Mouse (Mus musculus): Measurements from ENCODE around the gene Elobl. TPM values are rescaled to one million over a fixed set of nuclear protein-coding genes. Genes with fewer than 3 reads are reported as not detected.

Gene Elobl
- polyA plus RNA-seq, 1 experiment from 2014 or later, result not detected

DNA sequence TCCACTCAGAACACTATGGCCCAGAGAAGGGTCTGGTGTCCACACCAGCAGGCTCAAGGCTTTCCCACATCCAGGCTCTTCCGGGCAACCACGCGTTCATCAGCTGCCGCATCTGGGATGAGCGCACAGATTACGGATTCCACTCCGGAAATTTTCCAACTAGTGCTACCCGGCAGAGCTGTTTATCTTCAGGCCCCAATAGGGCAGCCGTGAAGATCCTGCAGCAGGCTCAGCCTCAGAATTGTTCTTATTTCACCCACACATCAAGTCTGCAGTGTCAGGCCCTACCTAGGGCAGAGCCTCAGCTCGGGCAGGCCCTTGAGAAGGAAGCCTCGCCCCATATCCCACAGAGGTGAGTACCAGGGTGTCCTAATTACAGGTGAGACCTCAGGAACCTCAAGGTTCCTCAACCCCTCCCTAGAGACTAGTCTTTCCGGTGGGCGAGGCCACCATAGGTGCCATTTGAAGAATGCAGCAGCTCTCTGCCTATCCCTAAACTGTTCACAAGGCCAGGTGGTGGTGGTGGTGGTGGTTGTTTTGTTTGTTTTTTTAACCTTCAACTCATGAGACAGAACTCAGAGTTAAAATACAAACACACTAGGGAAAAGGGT lies 16.0 kb downstream of the Elobl start:
- WGBS, result 94% methylated on average over 13 of the region's 13 CpGs
- H3K27ac ChIP-seq (replicated peaks), result no peak overlapping the region
- no peak for ATAC-seq (replicated peaks)
- H3K9ac ChIP-seq (replicated peaks), result no peak overlapping the region
- H3K4me1 ChIP-seq, result peaks cover 19% of the 10 kb centered on the region
- no peaks in the 10 kb centered on the region for H3K9me3 ChIP-seq
- no peak overlapping the region for H3K4me2 ChIP-seq (replicated peaks)
- no peaks in the 10 kb centered on the region for H3K27me3 ChIP-seq
- H3K36me3 ChIP-seq, result peaks cover 3% of the 10 kb centered on the region; the same call in 1 of the 2 replicates
- H3K4me3 ChIP-seq, result no peak overlapping the region

DNA sequence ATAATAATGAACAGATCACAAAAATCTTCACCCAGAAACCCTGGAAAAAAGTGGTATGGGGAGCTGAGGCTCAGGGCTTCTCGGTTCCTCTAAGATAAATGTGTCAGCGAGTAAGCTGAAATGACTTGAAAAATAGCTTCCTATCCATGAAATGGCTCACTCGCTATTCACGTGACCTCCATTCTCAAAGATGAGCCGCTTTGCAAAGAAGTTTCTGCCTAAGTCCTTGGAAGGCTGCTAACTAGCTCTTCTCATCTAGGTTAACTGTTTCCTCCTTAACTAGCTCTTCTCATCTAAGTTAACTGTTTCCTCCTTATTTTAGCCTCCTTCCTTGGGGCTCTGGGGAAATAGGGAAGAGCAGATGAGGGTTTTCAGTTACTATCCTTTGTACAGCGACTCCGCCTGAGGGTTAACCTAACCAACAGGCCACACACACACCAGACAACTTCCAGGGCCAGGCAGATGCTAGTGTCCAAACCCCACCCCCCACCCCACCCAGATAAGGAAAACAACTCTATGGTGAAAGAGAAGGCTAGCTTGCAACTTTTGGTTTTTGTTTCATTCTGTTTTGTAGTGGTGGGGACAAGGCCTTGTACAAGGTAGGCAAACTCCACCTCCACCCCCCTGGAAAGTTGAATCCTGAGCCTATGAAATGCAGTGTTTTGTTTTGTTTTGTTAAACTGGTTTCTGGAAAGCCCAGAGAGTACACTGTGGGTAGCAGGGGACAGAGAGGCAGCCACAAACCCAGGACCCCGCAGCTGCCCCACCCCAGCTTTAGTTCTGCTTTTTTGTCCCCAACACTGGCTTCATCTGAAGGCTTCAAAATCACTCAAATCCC lies 16.7 kb downstream of the Elobl start:
- Histone ChIP-seq H3K36me3 (peaks cover 3% of the 10 kb centered on the region; the same call in 1 of the 2 replicates), H3K27me3 (no peaks in the 10 kb centered on the region), H3K9me3 (no peaks in the 10 kb centered on the region), H3K4me2 (replicated peaks) (no peak overlapping the region), H3K27ac (replicated peaks) (no peak overlapping the region), H3K4me1 (peaks cover 19% of the 10 kb centered on the region), H3K9ac (replicated peaks) (no peak overlapping the region), H3K4me3 (no peak overlapping the region)
- no peak for ATAC-seq (replicated peaks)
- 91% methylated on average over 8 of the region's 8 CpGs for WGBS

DNA sequence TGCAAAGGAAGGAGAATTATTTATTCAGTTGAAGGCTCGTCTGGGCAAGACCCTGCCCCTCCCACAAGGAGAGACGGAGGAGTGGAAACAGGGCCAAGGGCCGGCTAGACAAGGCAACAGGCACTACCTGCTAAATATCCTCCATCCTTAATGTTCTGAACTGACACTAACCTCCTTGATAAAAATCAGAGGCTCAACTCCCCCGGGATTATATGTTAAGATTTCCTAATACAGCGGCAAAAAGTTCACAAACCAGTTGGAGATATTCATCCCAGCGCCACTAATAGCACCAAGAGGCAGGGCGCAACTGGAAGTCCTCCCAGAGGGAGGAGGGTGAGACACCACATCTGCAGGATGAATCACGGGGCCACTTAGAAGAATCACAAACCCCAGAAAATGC lies 17.8 kb downstream of the Elobl start:
- Histone ChIP-seq H3K27ac (replicated peaks) (no peak overlapping the region), H3K9ac (replicated peaks) (no peak overlapping the region), H3K36me3 (peaks cover 10% of the 10 kb centered on the region; the same call in 1 of the 2 replicates), H3K4me1 (peaks cover 10% of the 10 kb centered on the region), H3K27me3 (no peaks in the 10 kb centered on the region), H3K4me3 (no peak overlapping the region), H3K4me2 (replicated peaks) (no peak overlapping the region), H3K9me3 (no peaks in the 10 kb centered on the region)
- no peak for ATAC-seq (replicated peaks)
- 79% methylated on average over 8 of the region's 8 CpGs for WGBS

DNA sequence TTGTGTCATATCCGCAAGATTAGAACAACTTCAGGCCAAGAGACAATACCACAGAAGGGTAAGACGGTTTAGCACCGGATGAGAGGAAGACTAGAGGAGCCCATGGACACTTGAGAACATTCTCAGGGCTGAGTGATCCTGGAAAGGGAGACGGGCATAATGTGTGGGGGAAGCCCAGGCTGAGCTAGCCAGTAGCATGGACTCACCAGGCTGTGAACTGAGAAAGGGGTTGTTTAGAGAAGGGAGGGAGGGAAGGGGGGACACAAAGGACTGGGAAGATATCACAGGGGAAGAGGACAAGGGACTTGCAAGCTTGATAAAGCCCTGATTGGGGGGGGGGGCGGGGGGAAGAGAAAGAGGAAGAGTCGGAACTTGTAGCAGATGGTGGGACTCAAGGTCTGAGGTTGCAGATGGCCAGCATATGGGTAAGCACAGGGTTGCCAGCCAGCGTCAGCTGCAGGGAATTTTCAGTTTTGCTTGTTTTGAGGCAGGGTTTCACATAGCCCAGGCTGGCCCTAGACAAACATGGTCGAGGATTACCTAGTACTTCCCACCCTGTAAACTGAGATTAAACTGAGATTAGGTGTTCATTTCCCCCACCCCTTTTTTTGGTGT lies 20.7 kb downstream of the Elobl start:
- 78% methylated on average over 7 of the region's 8 CpGs for WGBS
- no peak overlapping the region for H3K9ac ChIP-seq (replicated peaks)
- no peak for ATAC-seq (replicated peaks)
- H3K4me3 ChIP-seq, result no peak overlapping the region
- peaks cover 17% of the 10 kb centered on the region for H3K36me3 ChIP-seq
- no peak overlapping the region for H3K4me2 ChIP-seq (replicated peaks)
- H3K27ac ChIP-seq (replicated peaks), result no peak overlapping the region
- no peaks in the 10 kb centered on the region for H3K4me1 ChIP-seq
- no peaks in the 10 kb centered on the region for H3K9me3 ChIP-seq
- no peaks in the 10 kb centered on the region for H3K27me3 ChIP-seq

DNA sequence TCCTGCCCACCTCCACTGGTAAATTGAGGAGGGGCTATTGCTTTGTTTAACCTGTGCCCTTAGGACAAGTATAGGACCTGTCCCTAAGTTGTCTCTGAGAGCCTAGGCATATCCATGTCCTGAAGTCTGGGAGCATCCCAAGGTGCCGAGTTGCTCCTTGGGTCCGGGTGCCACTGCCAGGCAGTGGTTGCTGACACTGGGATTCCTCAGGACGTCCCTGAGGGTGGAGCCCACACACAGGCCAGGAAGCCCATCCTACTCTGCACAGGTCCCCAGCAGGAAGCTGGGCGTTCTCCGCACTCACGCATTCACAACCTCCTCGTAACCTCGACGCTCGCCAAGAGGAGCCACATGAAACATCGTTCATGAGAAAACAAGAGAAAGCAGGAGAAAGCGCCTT lies 25.2 kb downstream of the Elobl start:
- H3K4me3 ChIP-seq, result no peak overlapping the region
- H3K9ac ChIP-seq (replicated peaks), result no peak overlapping the region
- 85% methylated on average over 12 of the region's 12 CpGs for WGBS
- no peaks in the 10 kb centered on the region for H3K27me3 ChIP-seq
- peaks cover 18% of the 10 kb centered on the region for H3K36me3 ChIP-seq
- no peaks in the 10 kb centered on the region for H3K4me1 ChIP-seq
- ATAC-seq (replicated peaks), result no peak
- no peak overlapping the region for H3K27ac ChIP-seq (replicated peaks)
- no peak overlapping the region for H3K4me2 ChIP-seq (replicated peaks)
- H3K9me3 ChIP-seq, result no peaks in the 10 kb centered on the region

DNA sequence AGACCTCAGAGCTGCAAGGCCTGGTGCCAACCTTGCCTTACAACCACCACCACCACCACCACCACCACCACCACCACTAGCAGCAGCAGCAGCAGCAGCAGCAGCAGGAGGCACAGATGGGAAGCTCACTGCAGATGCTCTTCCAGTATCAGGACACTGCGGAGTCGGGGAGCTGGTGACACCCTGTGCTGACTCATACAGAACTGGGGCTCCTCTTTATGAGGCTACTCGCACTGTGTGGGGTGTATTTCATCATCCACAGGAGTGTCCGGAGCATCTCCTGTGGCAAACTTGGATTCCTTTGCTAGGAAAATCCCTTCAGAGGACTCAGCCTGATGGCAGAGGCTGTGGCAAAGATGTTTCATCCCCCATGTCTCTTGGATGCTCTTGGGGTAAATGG lies 27.1 kb downstream of the Elobl start:
- H3K27me3 ChIP-seq, result no peaks in the 10 kb centered on the region
- no peaks in the 10 kb centered on the region for H3K4me1 ChIP-seq
- ATAC-seq (replicated peaks), result no peak
- no peak overlapping the region for H3K4me3 ChIP-seq
- H3K9me3 ChIP-seq, result no peaks in the 10 kb centered on the region
- H3K36me3 ChIP-seq, result peaks cover 18% of the 10 kb centered on the region
- H3K27ac ChIP-seq (replicated peaks), result no peak overlapping the region
- H3K4me2 ChIP-seq (replicated peaks), result no peak overlapping the region
- 91% methylated on average over 4 of the region's 4 CpGs for WGBS
- H3K9ac ChIP-seq (replicated peaks), result no peak overlapping the region

DNA sequence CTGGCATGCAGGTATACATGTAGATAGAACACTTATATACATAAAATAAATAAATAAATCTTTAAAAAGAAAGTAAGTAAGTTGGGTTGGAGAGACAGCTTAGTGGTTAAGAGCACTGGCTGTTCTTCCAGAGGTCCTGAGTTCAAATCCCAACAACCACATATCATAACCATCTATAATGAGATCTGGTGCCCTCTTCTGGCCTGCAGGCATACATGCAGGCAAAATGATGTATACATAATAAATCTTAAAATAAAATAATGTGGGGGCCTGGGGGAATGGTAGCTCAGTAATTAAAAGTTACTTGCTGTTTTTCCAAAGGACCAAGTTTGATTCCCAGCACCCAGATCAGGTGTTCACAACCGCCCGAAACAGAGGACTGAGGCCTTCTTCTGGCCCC lies 28.0 kb downstream of the Elobl start:
- no peak overlapping the region for H3K4me3 ChIP-seq
- H3K4me2 ChIP-seq (replicated peaks), result no peak overlapping the region
- 98% methylated on average over 2 of the region's 2 CpGs for WGBS
- H3K27ac ChIP-seq (replicated peaks), result no peak overlapping the region
- H3K27me3 ChIP-seq, result no peaks in the 10 kb centered on the region
- H3K36me3 ChIP-seq, result peaks cover 15% of the 10 kb centered on the region
- no peaks in the 10 kb centered on the region for H3K4me1 ChIP-seq
- no peaks in the 10 kb centered on the region for H3K9me3 ChIP-seq
- ATAC-seq (replicated peaks), result no peak
- no peak overlapping the region for H3K9ac ChIP-seq (replicated peaks)

DNA sequence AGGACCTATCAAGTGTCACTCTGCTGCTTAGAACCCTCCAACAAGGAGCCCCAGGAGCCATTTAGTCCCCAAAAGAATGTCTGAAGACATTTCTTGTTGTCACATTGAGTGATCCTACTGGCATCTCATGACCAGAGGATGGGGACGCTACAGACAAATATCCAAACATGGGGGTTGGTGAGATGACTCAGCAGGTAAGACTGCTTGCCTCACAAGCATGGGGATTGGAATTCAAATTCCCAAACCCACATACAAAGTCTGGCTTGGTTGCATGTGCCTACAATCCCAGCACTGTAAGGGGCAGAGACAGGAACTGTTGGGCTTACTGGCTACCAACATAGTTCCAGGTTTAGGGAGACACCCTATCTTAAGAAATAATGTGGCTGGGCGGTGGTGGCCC lies 28.8 kb downstream of the Elobl start:
- no peak overlapping the region for H3K4me2 ChIP-seq (replicated peaks)
- no peak for ATAC-seq (replicated peaks)
- H3K9ac ChIP-seq (replicated peaks), result no peak overlapping the region
- no peaks in the 10 kb centered on the region for H3K4me1 ChIP-seq
- H3K9me3 ChIP-seq, result no peaks in the 10 kb centered on the region
- no peak overlapping the region for H3K27ac ChIP-seq (replicated peaks)
- H3K27me3 ChIP-seq, result no peaks in the 10 kb centered on the region
- H3K4me3 ChIP-seq, result no peak overlapping the region
- H3K36me3 ChIP-seq, result peaks cover 19% of the 10 kb centered on the region
- 96% methylated on average over 2 of the region's 2 CpGs for WGBS

DNA sequence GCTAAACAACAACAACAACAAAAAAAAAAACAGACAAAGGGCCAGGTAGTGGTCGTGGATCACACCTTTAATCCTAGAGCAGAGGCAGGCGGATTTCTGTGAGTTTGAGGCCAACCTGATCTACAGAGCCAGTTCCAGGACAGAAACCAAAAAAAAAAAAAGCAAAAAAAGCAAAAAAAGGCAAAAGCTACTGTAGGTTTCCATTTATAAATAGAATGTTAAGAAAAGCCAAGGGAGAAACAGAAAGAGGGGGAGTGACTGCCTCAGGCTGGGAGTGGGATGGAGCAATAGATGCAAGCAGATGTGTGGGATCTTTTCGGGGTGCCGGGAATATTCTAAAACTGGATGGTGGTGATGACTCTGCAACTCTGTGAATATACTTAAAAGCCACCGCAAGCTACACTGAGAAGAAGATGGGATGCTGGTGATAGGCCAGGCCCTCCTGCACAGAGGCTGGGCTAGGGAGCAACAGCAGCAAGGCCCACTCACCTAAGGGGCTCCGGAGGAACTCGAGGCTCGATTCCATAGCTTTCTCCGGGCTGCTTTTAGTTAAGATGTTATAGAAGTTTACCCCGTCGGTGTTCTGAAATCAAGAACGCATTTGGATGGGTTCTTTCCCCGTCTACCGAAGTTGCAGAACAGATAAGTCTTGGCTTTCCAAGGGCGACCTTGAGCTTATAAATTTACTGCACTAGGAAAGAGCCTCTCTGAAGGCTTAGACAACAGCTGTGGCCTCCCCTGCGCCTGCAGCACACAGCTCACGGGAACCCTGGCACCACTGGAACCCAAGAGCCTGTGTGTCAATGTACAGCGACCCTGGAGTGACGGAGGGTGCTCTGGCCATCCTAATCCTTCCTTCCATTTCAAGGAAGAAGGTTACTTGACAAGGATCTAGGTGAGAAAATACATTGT lies 32.4 kb downstream of the Elobl start:
- WGBS, result 94% methylated on average over 19 of the region's 19 CpGs
- Histone ChIP-seq H3K27ac (replicated peaks) (no peak overlapping the region), H3K27me3 (no peaks in the 10 kb centered on the region), H3K36me3 (peaks cover 20% of the 10 kb centered on the region), H3K9me3 (no peaks in the 10 kb centered on the region), H3K9ac (replicated peaks) (no peak overlapping the region), H3K4me1 (no peaks in the 10 kb centered on the region), H3K4me2 (replicated peaks) (no peak overlapping the region), H3K4me3 (no peak overlapping the region)
- no peak for ATAC-seq (replicated peaks)

DNA sequence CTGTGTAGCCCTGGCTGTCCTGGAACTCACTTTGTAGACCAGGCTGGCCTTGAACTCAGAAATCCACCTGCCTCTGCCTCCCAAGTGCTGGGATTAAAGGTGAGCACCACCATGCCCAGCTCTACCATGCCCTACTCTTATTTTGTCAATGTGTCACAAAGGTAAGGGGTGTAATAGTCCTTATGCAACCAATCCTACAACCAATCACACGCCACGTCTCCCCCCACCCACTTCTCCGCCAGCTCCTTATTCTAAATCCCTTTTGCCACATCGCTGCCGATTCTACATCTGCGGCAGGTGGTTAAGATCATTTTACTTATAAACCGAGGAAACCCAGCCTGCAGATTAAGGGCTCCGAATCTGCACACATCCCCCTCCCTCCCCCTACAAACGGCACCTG lies 33.7 kb downstream of the Elobl start:
- ATAC-seq (replicated peaks), result no peak
- Histone ChIP-seq H3K27me3 (no peaks in the 10 kb centered on the region), H3K27ac (replicated peaks) (no peak overlapping the region), H3K4me1 (no peaks in the 10 kb centered on the region), H3K4me2 (replicated peaks) (no peak overlapping the region), H3K9me3 (no peaks in the 10 kb centered on the region), H3K36me3 (peaks cover 27% of the 10 kb centered on the region), H3K9ac (replicated peaks) (no peak overlapping the region), H3K4me3 (no peak overlapping the region)
- WGBS, result 90% methylated on average over 9 of the region's 9 CpGs

DNA sequence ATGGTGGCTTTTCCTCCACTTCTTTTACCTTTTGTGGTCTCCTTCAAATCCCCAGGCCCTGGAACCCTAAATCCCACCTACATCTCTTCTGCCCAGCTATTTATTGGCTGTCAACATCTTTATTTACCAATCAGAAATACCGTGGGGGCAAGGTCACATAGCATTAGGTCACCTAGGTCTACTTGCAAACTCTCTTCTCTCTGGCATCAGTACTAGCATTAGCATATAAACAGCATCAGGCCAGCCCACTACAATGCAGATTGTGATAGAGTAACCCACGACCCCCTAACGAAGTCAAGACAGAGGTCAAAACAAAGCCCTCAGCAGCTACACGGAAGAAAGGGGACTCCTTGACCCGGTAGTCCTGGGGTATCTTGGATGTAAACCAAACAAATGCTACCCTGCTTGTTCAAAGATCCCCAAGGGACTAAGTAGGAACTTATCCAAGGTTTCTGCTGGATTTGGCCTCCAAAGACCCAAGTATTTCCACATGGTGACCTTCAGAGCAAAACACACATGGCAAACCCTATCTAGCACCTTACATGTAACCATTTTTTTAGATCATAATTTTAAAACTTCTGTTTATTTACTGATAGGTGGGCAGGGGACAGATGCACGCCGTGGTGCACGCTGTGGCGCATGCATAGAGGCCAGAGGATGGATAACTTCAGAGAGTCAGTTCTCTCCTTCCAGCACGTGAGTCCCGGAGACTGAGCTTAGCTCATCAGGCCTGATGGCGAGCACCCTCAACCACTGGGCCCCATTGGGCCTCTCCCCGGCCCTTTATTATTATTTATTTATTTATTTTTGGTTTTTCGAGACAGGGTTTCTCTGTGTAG lies 34.8 kb downstream of the Elobl start:
- H3K27ac ChIP-seq (replicated peaks), result no peak overlapping the region
- no peak overlapping the region for H3K4me3 ChIP-seq
- peaks cover 36% of the 10 kb centered on the region for H3K36me3 ChIP-seq
- H3K27me3 ChIP-seq, result no peaks in the 10 kb centered on the region
- no peaks in the 10 kb centered on the region for H3K4me1 ChIP-seq
- WGBS, result 76% methylated on average over 14 of the region's 14 CpGs
- no peak overlapping the region for H3K4me2 ChIP-seq (replicated peaks)
- no peak overlapping the region for H3K9ac ChIP-seq (replicated peaks)
- no peaks in the 10 kb centered on the region for H3K9me3 ChIP-seq
- ATAC-seq (replicated peaks), result no peak

Measured in forebrain, embryonic 15.5 days (tissue).